Mouse (Mus musculus) Patski (cell line): Measurements from ENCODE around the gene Mrpl49. TPM values are rescaled to one million over a fixed set of nuclear protein-coding genes. Genes with fewer than 3 reads are reported as not detected.

ENCODE experiments used
- ATAC-seq: fragments of 100-300 bp; one replicate; pipeline ENCODE4 v1.8.0; 2021
- CTCF ChIA-PET: fragments of 350-600 bp; sonication (Branson Sonifier 250); formaldehyde crosslinking; loops from one replicate; lab custom pipeline; 2022; ENCODE audit warnings: inconsistent platforms; lab: Charles Lee
- POLR2A ChIA-PET: fragments of 350-600 bp; sonication (Branson Sonifier 250); formaldehyde crosslinking; loops from one replicate; lab custom pipeline; 2022; ENCODE audit warnings: antibody characterized with exemption, inconsistent platforms; lab: Charles Lee
- DNase-seq: peaks from one replicate; pipeline ENCODE4 v3.0.0-alpha.2; 2011; ENCODE audit warnings: low read depth, low spot score
- H3K27me3 ChIP-seq: fragments of 371-371 bp; one replicate; pipeline ENCODE4 v1.5.1; 2021
- CTCF ChIP-seq: fragments of 100-300 bp; IDR thresholded peaks from one replicate; pipeline ENCODE4 v1.5.1; 2021
- in situ Hi-C: fragments of 300-500 bp; cut with MboI; formaldehyde crosslinking; loops from 3 replicates; pipeline ENCODE4 v1.11.1; 2018; ENCODE audit warnings: low pct_unique_long_range_greater_than_20kb, mixed read lengths
- polyA plus RNA-seq: library from polyadenylated mRNA; unstranded; gene quantifications from one replicate; pipeline ENCODE4 v1.2.3, GENCODE M21; 2021

The Mrpl49 gene
- polyA plus RNA-seq, 1 experiment from 2014 or later: 68.9 TPM

DNA sequence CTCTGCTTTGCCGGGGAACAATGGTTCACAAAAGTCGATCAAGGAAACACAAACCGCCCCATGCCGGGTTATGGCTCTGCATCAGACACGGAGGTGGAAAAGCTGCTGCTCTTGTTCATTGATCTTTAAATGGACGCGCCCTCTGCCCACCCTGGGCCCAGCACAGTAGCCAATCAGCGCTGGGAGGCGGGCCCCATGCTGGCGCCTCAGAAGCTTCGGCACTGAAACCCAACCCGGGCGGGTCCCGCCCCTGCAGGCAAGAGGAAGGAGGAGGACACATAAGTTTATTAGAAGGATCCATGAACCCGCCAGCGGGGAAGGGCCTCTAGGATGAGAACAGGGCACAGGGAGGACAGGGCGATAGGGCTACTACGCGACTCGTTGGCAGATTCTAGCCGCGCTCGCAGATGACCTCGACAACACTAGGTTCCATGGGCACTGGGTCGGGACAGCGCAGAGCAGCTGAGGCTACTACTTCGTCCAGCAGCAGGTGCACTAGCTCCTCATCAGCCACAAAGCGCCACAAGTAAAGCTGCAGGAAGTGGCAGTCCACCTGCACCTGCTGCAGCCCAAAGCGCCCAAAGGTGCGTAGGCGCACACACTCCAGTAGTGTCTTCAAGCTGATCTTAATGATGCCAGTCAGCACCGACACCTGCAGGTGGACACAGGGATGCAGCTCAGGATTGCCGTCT lies 10.3 kb upstream of the Mrpl49 start, which contains the start of gene Tm7sf2:
Tm7sf2 (minus strand) TSS at position 650 of the 692 bp plus-strand sequence.
- in situ Hi-C loops: no loop called here
- no peaks in the 10 kb centered on the region for H3K27me3 ChIP-seq
- peak; percentile 58 for ATAC-seq
- ChIA-PET CTCF (interaction anchor here (0.8 to 2.9 kb wide), 10 partner anchors 9 to 191 kb away, joined by 3 to 27 read pairs (median 6); partner anchors contain the start of genes Arl2, Batf2, Cdca5 and Tmem262), POLR2A (interaction anchor here (1.6 kb wide), 2 partner anchors 9 to 12 kb away, joined by 5 to 6 read pairs; partner anchors contain the start of genes Tmem262 and Vps51)
- DNase-seq: no peak
- no peak for TF ChIP-seq CTCF

GRCm38 (mm10) chr19:6067011-6067723 lies 9.6 kb upstream of the Mrpl49 start:
- DNase-seq (no peak), ATAC-seq (peak; percentile 76)
- no peak for TF ChIP-seq CTCF
- H3K27me3 ChIP-seq: no peaks in the 10 kb centered on the region
- in situ Hi-C loops: no loop called here
- ChIA-PET CTCF (interaction anchor here (0.7 to 2.9 kb wide), 14 partner anchors 10 to 214 kb away, joined by 3 to 27 read pairs (median 5); partner anchors contain the start of genes Arl2, Batf2, Cdca5 and Syvn1), POLR2A (interaction anchor here (0.6 to 1.6 kb wide), 7 partner anchors 10 to 161 kb away, joined by 3 to 6 read pairs (median 4); partner anchors contain the start of genes Capn1, Snx15, Tmem262 and Vps51)

- ATAC-seq (no peak), DNase-seq (no peak)
- ChIA-PET POLR2A (interaction anchor here (0.6 to 1.6 kb wide), 6 partner anchors 10 to 161 kb away, joined by 3 to 6 read pairs (median 4); partner anchors contain the start of genes Capn1, Snx15 and Vps51), CTCF (interaction anchor here (0.7 to 2.9 kb wide), 12 partner anchors 10 to 214 kb away, joined by 3 to 27 read pairs (median 5); partner anchors contain the start of genes Cdca5, Syvn1, Tmem262 and Vps51)
- H3K27me3 ChIP-seq: no peaks in the 10 kb centered on the region
- in situ Hi-C loops: no loop called here
- TF ChIP-seq CTCF: no peak
Measured at GRCm38 (mm10) chr19:6066571-6066970, 9.0 kb upstream of the Mrpl49 start.

DNA sequence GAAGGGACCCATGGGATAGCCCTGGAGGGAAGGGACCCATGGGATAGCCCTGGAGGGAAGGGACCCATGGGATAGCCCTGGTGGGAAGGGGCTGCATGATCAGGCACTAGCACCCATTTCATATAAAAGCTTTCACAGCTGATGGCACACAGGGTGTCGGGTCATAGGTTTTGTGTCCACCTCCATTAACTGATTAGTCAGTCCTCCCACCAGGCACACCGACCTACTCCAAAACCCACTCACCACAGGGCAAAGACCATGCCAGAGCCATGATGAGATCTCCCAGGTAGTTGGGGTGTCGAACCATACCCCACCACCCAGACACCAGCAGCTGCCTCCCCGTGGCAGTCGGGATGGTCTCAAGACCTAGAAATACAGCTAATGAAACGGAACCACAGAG lies 5.5 kb upstream of the Mrpl49 start:
- TF ChIP-seq CTCF: no peak
- ATAC-seq: no peak
- no peak for DNase-seq
- H3K27me3 ChIP-seq: no peaks in the 10 kb centered on the region
- in situ Hi-C loops: no loop called here
- ChIA-PET CTCF (no interaction called here), POLR2A (interaction anchor here (1.3 kb wide), 1 partner anchor 11 kb away, joined by 4 read pairs; no protein-coding TSS in a partner anchor)

GRCm38 (mm10) chr19:6062418-6062817 lies 4.8 kb upstream of the Mrpl49 start:
- H3K27me3 ChIP-seq: no peaks in the 10 kb centered on the region
- no peak for DNase-seq
- CTCF ChIA-PET: no interaction called here
- TF ChIP-seq CTCF: no peak
- in situ Hi-C loops: no loop called here
- ATAC-seq: no peak
- POLR2A ChIA-PET: interaction anchor here (1.1 to 3.3 kb wide), 2 partner anchors 16 to 195 kb away, joined by 3 to 15 read pairs; partner anchors contain the start of gene Syvn1

- DNase-seq (no peak), ATAC-seq (peak; percentile 13)
- TF ChIP-seq CTCF: no peak
- no peaks in the 10 kb centered on the region for H3K27me3 ChIP-seq
- POLR2A ChIA-PET: interaction anchor here (1.1 to 3.3 kb wide), 2 partner anchors 15 to 196 kb away, joined by 3 to 15 read pairs; partner anchors contain the start of gene Syvn1
- in situ Hi-C loops: no loop called here
- CTCF ChIA-PET: interaction anchor here (1.0 kb wide), 1 partner anchor 44 kb away, joined by 3 read pairs; no protein-coding TSS in a partner anchor
Measured at GRCm38 (mm10) chr19:6061641-6062302, 4.2 kb upstream of the Mrpl49 start.

DNA sequence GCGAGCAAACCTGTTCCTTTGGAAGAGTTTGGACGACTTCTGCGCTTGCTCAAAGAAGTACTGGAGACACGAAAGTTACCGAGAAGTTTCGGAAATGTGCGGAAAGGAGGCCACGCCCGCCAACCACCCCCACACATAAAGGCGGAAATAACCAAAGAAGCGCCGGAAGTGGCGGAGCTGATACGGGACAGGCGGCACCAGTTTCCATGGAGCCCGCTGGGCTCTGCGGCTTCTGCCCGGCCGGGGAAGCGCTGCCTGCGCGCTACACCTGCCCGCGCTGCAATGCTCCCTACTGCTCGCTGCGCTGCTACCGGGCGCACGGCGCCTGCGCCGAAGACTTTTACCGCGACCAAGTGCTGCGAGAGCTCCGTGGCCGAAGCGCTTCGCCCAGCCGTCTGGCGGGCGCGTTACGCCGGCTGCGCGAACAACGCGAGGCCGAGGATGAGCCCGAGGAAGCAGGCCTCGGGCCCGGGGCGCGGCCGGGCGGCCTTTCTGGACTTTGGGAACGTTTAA lies 3.5 kb upstream of the Mrpl49 start, which contains the start of gene Znhit2:
Znhit2 (plus strand) TSS at position 172 of the 513 bp plus-strand sequence.
- POLR2A ChIA-PET: interaction anchor here (0.5 to 3.3 kb wide), 3 partner anchors 15 to 216 kb away, joined by 4 to 15 read pairs (median 5); partner anchors contain the start of gene Syvn1
- CTCF ChIA-PET: interaction anchor here (1.0 kb wide), 1 partner anchor 43 kb away, joined by 3 read pairs; no protein-coding TSS in a partner anchor
- in situ Hi-C loops: no loop called here
- ATAC-seq (peak; percentile 78), DNase-seq (peak; percentile 74)
- no peaks in the 10 kb centered on the region for H3K27me3 ChIP-seq
- no peak for TF ChIP-seq CTCF

DNA sequence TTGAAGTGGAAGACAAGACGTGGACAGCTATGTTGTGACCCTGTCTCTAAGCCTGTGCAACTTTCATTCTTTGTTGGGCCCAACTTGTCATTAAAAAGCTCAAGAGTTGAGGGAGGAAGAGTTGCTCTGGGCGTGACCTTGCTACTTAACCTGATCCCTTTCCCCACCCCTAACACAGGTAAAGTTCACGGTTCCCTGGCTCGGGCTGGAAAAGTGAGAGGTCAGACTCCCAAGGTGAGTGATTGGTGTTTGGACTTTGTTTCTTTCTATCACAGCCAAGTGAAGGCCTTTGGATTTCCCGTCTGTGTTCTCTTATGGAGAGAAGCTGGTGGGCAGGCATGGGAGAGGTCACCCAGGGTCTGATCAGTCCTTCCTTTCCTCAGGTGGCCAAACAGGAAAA lies 1.4 kb upstream of the Mrpl49 start:
- DNase-seq: no peak
- in situ Hi-C loops: no loop called here
- no peak for TF ChIP-seq CTCF
- H3K27me3 ChIP-seq: no peaks in the 10 kb centered on the region
- ChIA-PET POLR2A (interaction anchor here (0.6 to 1.3 kb wide), 5 partner anchors 16 to 369 kb away, joined by 3 to 6 read pairs (median 3); no protein-coding TSS in a partner anchor), CTCF (no interaction called here)
- no peak for ATAC-seq

DNA sequence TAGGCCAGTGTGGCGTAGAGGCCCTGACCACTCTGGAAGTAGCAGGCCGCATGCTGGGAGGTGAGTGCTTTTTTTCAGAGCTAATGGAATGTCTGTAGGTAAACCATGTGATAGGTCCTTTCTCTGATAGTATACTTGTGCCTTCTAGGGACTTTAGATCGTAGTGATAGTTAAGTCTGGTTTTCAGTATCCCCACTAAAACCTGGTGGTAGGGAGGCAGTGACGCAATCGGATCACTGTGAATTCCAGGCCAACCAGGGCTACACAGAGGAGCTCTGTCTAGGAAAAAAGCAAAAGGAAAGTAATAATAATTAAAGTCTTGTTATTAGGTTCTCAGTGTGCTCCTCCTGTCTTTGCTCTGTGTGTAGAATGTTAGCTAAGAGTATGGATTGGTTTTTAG lies 928 bp upstream of the Mrpl49 start:
- TF ChIP-seq CTCF: no peak
- ATAC-seq: no peak
- DNase-seq: no peak
- ChIA-PET POLR2A (interaction anchor here (0.6 to 1.3 kb wide), 6 partner anchors 12 to 369 kb away, joined by 3 to 6 read pairs (median 4); partner anchors contain the start of gene Syvn1), CTCF (no interaction called here)
- in situ Hi-C loops: no loop called here
- no peaks in the 10 kb centered on the region for H3K27me3 ChIP-seq
